Mouse (Mus musculus) limb, embryonic 15.5 days (tissue): Measurements from ENCODE around the gene Tdrd5. TPM values are rescaled to one million over a fixed set of nuclear protein-coding genes. Genes with fewer than 3 reads are reported as not detected.
A peak's percentile ranks its signal among the peaks of the same experiment; 100 is the strongest.
"Not testable (repeated sequence)": the region's sequence is repeated elsewhere in the genome, so short reads cannot be mapped to it uniquely, and the experiment has no call there.

Experiments
- ATAC-seq: fragments of 200-750 bp; cut with Nextera tagmentation; 2 replicates; pipeline ENCODE4 v1.8.0; 2017; ENCODE audit warnings: low read depth, moderate TSS enrichment; ENCODE audit not compliant: insufficient number of reproducible peaks, low FRiP score, low TSS enrichment
- H3K27ac ChIP-seq: fragments of 300-500 bp; sonication (generic); 2 replicates; pipeline ENCODE4 v1.5.1; 2015; ENCODE audit warnings: moderate library complexity, mild to moderate bottlenecking, inconsistent platforms
- H3K27me3 ChIP-seq: fragments of 300-500 bp; sonication (generic); 2 replicates; pipeline ENCODE4 v1.6.1; 2015; ENCODE audit warnings: inconsistent platforms
- H3K36me3 ChIP-seq: fragments of 300-500 bp; sonication (generic); 2 replicates; pipeline ENCODE4 v1.6.1; 2015; ENCODE audit warnings: inconsistent platforms
- H3K4me1 ChIP-seq: fragments of 300-500 bp; sonication (generic); 2 replicates; pipeline ENCODE4 v1.6.1; 2015; ENCODE audit warnings: inconsistent platforms
- H3K4me2 ChIP-seq: fragments of 300-500 bp; sonication (generic); 2 replicates; pipeline ENCODE4 v1.6.1; 2015; ENCODE audit warnings: mild to moderate bottlenecking, inconsistent platforms
- H3K4me3 ChIP-seq: fragments of 300-500 bp; sonication (generic); 2 replicates; pipeline ENCODE4 v1.5.1; 2015; ENCODE audit warnings: mild to moderate bottlenecking, inconsistent platforms
- H3K9ac ChIP-seq: fragments of 300-500 bp; sonication (generic); 2 replicates; pipeline ENCODE4 v1.6.1; 2015; ENCODE audit warnings: inconsistent platforms
- H3K9me3 ChIP-seq: fragments of 300-500 bp; sonication (generic); 2 replicates; pipeline ENCODE4 v1.6.1; 2016; ENCODE audit warnings: inconsistent platforms
- WGBS: fragments of 180-500 bp; shearing (Covaris S2); methylation state at CpG from one replicate; pipeline ENCODE4 v1.1.7; 2015; 5-methylcytosine and 5-hydroxymethylcytosine counted together
- polyA plus RNA-seq: library from polyadenylated mRNA; unstranded; fragments of >200 nt; fragmentation: Nextera tagmentation; extraction: Ambion mirVana; gene quantifications from 2 replicates; pipeline ENCODE4 v1.2.1, GENCODE M21; 2015

The Tdrd5 gene
- polyA plus RNA-seq, 1 experiment from 2014 or later: 0.35 TPM

GRCm38 (mm10) chr1:156251096-156251495 is 52.4 kb downstream of the Tdrd5 start:
- not testable (repeated sequence) for H3K9ac ChIP-seq, H3K27me3 ChIP-seq, H3K9me3 ChIP-seq, H3K27ac ChIP-seq, H3K36me3 ChIP-seq, H3K4me1 ChIP-seq, ATAC-seq, H3K4me3 ChIP-seq, H3K4me2 ChIP-seq
- 86% methylated on average over 4 of the region's 4 CpGs for WGBS

DNA sequence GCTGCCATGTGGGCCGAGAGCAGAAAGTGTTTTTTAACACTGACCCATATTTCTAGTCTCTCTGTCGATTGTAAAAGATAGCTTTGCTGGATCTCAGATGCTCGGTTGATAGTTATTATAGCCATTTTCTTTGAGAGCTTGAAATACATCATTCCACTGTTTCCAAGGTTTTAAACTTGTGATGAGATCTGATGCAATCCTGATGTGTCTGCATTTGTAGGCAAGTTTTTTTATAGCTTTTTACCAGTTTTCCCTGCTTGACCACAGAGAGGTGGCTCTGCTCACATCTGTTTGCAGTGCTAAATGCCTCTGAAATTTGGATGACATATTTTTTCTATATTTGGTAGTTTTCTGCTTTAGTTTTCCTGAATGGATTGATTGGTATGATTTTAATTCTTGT is 55.6 kb downstream of the Tdrd5 start:
- Histone ChIP-seq H3K27me3 (no peaks in the 10 kb centered on the region), H3K9ac (no peak overlapping the region), H3K4me2 (no peak overlapping the region), H3K4me1 (no peaks in the 10 kb centered on the region), H3K36me3 (no peaks in the 10 kb centered on the region), H3K27ac (no peak overlapping the region), H3K4me3 (no peak overlapping the region), H3K9me3 (no peaks in the 10 kb centered on the region)
- WGBS: 31% methylated on average over 3 of the region's 3 CpGs
- ATAC-seq: no peak

GRCm38 (mm10) chr1:156241713-156242348 is 61.6 kb downstream of the Tdrd5 start:
- Histone ChIP-seq H3K4me3 (no peak overlapping the region), H3K27me3 (peaks cover 3% of the 10 kb centered on the region; the same call in 1 of the 2 replicates), H3K9ac (no peak overlapping the region), H3K27ac (no peak overlapping the region), H3K4me1 (no peaks in the 10 kb centered on the region), H3K9me3 (no peaks in the 10 kb centered on the region), H3K4me2 (no peak overlapping the region), H3K36me3 (no peaks in the 10 kb centered on the region)
- no peak for ATAC-seq
- 7% methylated on average over 14 of the region's 14 CpGs for WGBS

DNA sequence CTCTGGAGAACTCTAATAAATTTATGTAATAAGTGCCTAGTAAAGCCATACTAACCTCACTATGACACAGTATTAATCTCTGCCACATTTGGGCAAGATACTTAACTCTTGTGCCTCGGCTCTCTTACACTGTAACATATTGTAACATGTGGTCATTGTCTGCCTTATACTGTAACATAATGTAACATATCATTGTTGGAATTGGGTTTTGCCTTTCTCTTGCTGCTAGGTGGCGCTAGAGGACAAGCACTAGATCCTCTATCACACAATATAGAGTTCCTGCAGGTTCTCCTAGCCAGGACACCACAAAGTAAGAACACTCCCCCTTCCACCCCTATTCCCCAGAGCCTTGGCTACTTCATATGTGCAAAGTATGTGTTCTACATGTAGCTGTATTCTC is 62.4 kb downstream of the Tdrd5 start:
- ATAC-seq: no peak
- H3K27ac ChIP-seq: no peak overlapping the region
- no peaks in the 10 kb centered on the region for H3K9me3 ChIP-seq
- 37% methylated on average over 2 of the region's 2 CpGs for WGBS
- no peaks in the 10 kb centered on the region for H3K36me3 ChIP-seq
- no peak overlapping the region for H3K4me2 ChIP-seq
- H3K27me3 ChIP-seq: peaks cover 3% of the 10 kb centered on the region; the same call in 1 of the 2 replicates
- no peaks in the 10 kb centered on the region for H3K4me1 ChIP-seq
- H3K4me3 ChIP-seq: no peak overlapping the region
- no peak overlapping the region for H3K9ac ChIP-seq

GRCm38 (mm10) chr1:156231122-156231521 is 72.3 kb downstream of the Tdrd5 start:
- Histone ChIP-seq H3K4me1 (peaks cover 10% of the 10 kb centered on the region), H3K9ac (no peak overlapping the region), H3K27me3 (no peaks in the 10 kb centered on the region), H3K36me3 (no peaks in the 10 kb centered on the region), H3K4me2 (no peak overlapping the region), H3K27ac (no peak overlapping the region), H3K4me3 (no peak overlapping the region), H3K9me3 (no peaks in the 10 kb centered on the region)
- no peak for ATAC-seq
- WGBS: 86% methylated on average over 6 of the region's 6 CpGs

- Histone ChIP-seq H3K4me3 (no peak overlapping the region), H3K27ac (0 out of 2 replicates have a peak overlapping the region, but pooled peaks have one; percentile 5), H3K36me3 (no peaks in the 10 kb centered on the region), H3K4me1 (peaks cover 10% of the 10 kb centered on the region), H3K4me2 (no peak overlapping the region), H3K9me3 (no peaks in the 10 kb centered on the region), H3K9ac (no peak overlapping the region), H3K27me3 (no peaks in the 10 kb centered on the region)
- WGBS: 29% methylated on average over 9 of the region's 9 CpGs
- ATAC-seq: no peak
Observed at GRCm38 (mm10) chr1:156230339-156231089, 73.0 kb downstream of the Tdrd5 start.

- Histone ChIP-seq H3K4me1 (peaks cover 10% of the 10 kb centered on the region), H3K27me3 (no peaks in the 10 kb centered on the region), H3K4me3 (no peak overlapping the region), H3K4me2 (no peak overlapping the region), H3K9ac (no peak overlapping the region), H3K27ac (no peak overlapping the region), H3K9me3 (no peaks in the 10 kb centered on the region), H3K36me3 (no peaks in the 10 kb centered on the region)
- ATAC-seq: no peak
- WGBS: 19% methylated on average over 7 of the region's 7 CpGs
Observed at GRCm38 (mm10) chr1:156229448-156229847, 74.0 kb downstream of the Tdrd5 start.

- H3K27ac ChIP-seq: no peak overlapping the region
- no peaks in the 10 kb centered on the region for H3K27me3 ChIP-seq
- WGBS: 78% methylated on average over 4 of the region's 4 CpGs
- H3K4me3 ChIP-seq: no peak overlapping the region
- no peak overlapping the region for H3K4me2 ChIP-seq
- no peaks in the 10 kb centered on the region for H3K9me3 ChIP-seq
- H3K36me3 ChIP-seq: no peaks in the 10 kb centered on the region
- ATAC-seq: no peak
- peaks cover 10% of the 10 kb centered on the region for H3K4me1 ChIP-seq
- H3K9ac ChIP-seq: no peak overlapping the region
Observed at GRCm38 (mm10) chr1:156228728-156229127, 74.7 kb downstream of the Tdrd5 start.

- no peak overlapping the region for H3K4me2 ChIP-seq
- 83% methylated on average over 5 of the region's 5 CpGs for WGBS
- no peak for ATAC-seq
- H3K27ac ChIP-seq: no peak overlapping the region
- H3K4me3 ChIP-seq: no peak overlapping the region
- H3K36me3 ChIP-seq: no peaks in the 10 kb centered on the region
- H3K27me3 ChIP-seq: no peaks in the 10 kb centered on the region
- H3K9ac ChIP-seq: no peak overlapping the region
- H3K9me3 ChIP-seq: no peaks in the 10 kb centered on the region
- peaks cover 13% of the 10 kb centered on the region for H3K4me1 ChIP-seq
Observed at GRCm38 (mm10) chr1:156226903-156227302, 76.6 kb downstream of the Tdrd5 start.

DNA sequence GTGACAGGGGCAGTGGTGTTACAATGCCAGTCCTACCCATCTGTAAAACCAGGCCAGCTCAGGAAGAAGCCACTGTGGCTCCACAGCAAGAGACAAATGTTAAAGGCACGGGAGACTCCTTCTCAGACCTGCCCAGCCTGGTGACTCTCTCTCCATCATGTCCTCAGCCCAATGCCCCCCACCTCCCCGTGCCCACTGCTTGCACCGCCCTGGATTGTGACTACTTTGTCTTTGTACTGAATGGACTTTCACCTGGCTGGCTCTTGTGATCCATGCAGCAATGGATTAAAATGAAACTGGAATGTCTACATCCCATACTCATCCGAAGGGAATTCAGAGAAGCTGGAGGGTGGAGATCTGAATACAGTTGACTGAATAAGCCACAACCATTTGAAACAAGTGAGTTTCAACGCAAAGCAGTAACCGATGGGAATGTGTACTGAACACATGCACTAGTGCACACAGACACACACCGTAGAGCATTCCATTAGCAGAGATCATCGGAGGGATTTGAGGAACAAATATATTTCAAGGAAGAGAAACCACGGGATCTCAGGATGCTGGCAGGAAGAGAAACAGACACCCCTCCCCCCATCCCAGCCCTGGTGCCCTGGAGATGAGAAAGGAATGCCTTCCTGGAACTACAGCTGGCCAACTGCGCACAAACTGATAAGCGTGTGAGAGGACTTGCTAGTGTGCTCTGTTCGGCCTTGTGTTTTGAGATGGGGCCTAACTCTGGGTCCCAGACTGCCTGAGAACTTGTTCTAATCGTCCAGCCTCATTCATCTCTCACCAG is 81.1 kb downstream of the Tdrd5 start:
- H3K36me3 ChIP-seq: no peaks in the 10 kb centered on the region
- H3K4me3 ChIP-seq: no peak overlapping the region
- WGBS: 68% methylated on average over 13 of the region's 13 CpGs
- no peak overlapping the region for H3K27ac ChIP-seq
- H3K27me3 ChIP-seq: no peaks in the 10 kb centered on the region
- H3K4me2 ChIP-seq: no peak overlapping the region
- H3K4me1 ChIP-seq: peaks cover 3% of the 10 kb centered on the region; the same call in 1 of the 2 replicates
- no peaks in the 10 kb centered on the region for H3K9me3 ChIP-seq
- no peak for ATAC-seq
- H3K9ac ChIP-seq: no peak overlapping the region

DNA sequence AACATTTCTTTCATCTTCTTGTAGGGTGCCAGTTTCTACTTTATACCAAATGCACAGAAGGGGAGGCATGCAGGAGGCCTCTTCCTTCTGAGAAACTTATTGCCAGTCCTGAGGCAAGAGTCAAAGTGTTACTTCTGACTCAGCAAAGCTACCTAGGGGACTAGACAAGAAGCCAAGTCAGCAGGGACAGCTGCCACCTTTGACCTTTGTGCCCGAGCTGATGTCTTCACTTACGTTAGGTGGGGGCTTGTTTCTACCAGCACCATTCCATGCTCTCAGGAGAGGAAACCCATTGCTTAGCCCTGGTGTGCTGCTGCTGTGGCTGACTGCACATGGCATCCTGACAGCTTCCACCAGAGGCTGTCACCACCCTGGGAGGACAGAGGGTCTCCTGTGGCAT is 82.1 kb downstream of the Tdrd5 start:
- Histone ChIP-seq H3K9ac (no peak overlapping the region), H3K4me1 (peaks cover 3% of the 10 kb centered on the region; the same call in 1 of the 2 replicates), H3K9me3 (no peaks in the 10 kb centered on the region), H3K4me3 (no peak overlapping the region), H3K27ac (no peak overlapping the region), H3K4me2 (no peak overlapping the region), H3K36me3 (no peaks in the 10 kb centered on the region), H3K27me3 (no peaks in the 10 kb centered on the region)
- ATAC-seq: no peak
- 61% methylated on average over 2 of the region's 2 CpGs for WGBS

- ATAC-seq: no peak
- WGBS: 78% methylated on average over 2 of the region's 2 CpGs
- Histone ChIP-seq H3K4me3 (no peak overlapping the region), H3K36me3 (no peaks in the 10 kb centered on the region), H3K27me3 (no peaks in the 10 kb centered on the region), H3K9ac (no peak overlapping the region), H3K27ac (no peak overlapping the region), H3K9me3 (no peaks in the 10 kb centered on the region), H3K4me1 (peaks cover 3% of the 10 kb centered on the region; the same call in 1 of the 2 replicates), H3K4me2 (no peak overlapping the region)
Observed at GRCm38 (mm10) chr1:156218573-156218972, 84.9 kb downstream of the Tdrd5 start.
